Mouse (Mus musculus): Measurements from ENCODE around the gene Cbl. TPM values are rescaled to one million over a fixed set of nuclear protein-coding genes. Genes with fewer than 3 reads are reported as not detected.
A peak's percentile ranks its signal among the peaks of the same experiment; 100 is the strongest.

Cbl gene
- polyA plus RNA-seq (2016; fragmentation: Nextera tagmentation; extraction: Ambion mirVana), result 18.3 and 20.0 TPM in 2 replicates

DNA sequence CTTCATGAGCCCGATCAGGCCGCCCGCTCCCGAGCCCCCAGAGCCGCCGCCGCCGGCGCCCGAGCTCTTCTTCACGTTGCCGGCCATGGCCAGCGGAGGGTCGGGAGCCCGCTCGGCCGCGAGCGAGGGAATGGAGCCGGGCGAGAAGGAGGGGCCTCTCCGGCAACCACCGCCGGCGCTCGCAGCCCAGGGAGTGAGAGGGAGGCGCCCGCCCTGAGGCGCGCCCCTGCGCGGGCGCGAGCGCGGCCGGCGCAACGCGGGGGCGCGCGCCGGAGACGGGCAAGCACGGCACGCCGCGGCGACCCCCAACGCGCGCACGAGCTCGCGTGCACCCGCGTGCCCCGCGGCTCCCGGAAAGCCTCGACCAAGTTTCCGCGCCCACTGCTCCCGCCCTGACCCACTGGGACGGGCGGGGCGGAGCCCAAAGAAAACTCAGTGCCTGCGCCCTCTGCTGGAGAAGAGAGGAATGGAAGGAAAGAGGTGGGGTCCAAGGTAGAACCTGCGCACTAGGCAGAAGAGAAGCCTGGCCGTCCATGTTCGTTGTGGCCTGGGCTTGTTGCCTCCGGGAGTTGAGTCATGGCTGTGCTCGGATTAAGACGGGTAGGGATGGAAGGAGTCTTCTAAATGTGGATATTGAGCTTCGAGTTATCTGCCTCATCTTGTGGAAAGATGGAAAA, at the start of gene Cbl:
Gene Cbl, minus strand, starts transcription at position 248 of the 677 bp plus-strand sequence.
- Histone ChIP-seq H3K4me2 (peak within 1 kb of the TSS; percentile 82), H3K9ac (peak within 1 kb of the TSS; percentile 94), H3K4me1 (replicated peaks) (peaks cover 17% of the 10 kb centered on the region), H3K4me3 (peak within 1 kb of the TSS; percentile 96), H3K36me3 (no peaks in the 10 kb centered on the region), H3K27ac (ENCODE audit: poor library complexity, severe bottlenecking) (peak within 1 kb of the TSS; percentile 92), H3K9me3 (replicated peaks) (no peaks in the 10 kb centered on the region), H3K27me3 (replicated peaks) (no peaks in the 10 kb centered on the region)
- WGBS, result under 1% methylated on average over 73 of the region's 76 CpGs
- ATAC-seq (ENCODE audit: insufficient number of reproducible peaks, low FRiP score), result peak; percentile 94

DNA sequence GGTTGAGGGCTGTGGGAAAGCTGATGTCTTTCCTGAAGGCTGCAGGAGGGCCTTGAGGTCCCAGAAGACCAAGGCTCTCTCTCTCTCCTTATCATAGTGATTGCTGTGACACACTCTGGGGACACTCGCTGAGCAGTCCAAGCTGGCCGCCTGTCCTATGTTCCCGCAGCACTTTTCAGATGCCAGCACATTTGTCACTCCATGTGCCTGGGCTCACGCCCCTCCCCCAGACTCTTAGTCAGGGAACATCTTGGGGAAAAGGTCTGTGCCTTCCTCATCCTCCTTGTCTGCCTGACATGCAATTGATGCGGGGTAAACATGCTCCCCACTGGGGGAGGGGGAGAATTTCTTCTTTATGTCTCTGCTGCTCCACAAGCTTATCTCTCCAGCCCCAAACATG, 49.3 kb upstream of the Cbl start:
- Histone ChIP-seq H3K9me3 (replicated peaks) (no peaks in the 10 kb centered on the region), H3K4me3 (no peak overlapping the region), H3K27me3 (replicated peaks) (peaks cover 21% of the 10 kb centered on the region), H3K36me3 (no peaks in the 10 kb centered on the region), H3K9ac (no peak overlapping the region), H3K4me1 (replicated peaks) (peaks cover 13% of the 10 kb centered on the region), H3K27ac (ENCODE audit: poor library complexity, severe bottlenecking) (no peak overlapping the region), H3K4me2 (no peak overlapping the region)
- ATAC-seq (ENCODE audit: insufficient number of reproducible peaks, low FRiP score), result no peak
- WGBS, result 43% methylated on average over 5 of the region's 5 CpGs

DNA sequence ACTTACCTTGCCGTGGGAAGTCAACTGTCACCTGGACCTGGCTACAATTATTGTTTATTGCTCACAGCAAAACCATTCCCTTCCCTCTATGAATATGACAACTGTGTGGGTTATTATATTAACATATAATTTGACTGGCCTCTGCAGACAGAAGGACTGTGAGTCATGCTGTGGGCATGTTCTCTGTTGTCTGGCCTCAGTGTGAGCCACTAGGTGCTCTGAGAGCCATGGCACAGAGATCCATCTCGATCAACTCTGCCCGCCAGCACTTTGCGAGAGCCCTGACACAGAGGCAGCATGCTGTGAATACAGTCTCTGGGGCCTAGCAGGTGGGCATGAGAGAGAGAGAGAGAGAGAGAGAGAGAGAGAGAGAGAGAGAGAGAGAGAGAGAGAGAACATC, 36.1 kb upstream of the Cbl start:
- no peak for ATAC-seq (ENCODE audit: insufficient number of reproducible peaks, low FRiP score)

DNA sequence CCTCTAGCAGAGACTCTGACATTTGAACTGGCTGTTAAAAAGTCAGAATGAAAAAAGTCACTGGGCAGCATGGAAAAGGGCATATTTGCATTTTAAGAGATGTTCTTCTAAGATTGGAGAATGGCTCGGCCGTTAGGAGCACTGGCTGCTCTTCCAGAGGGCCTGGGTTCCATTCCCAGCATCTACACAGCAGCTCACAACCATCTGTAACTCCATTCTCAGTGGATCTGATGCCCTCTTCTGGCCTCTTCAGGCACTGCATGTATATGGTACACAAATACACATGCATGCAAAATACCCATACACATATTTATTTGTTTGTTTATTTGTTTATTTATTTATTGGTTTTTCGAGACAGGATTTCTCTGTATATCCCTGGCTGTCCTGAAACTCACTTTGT, 35.2 kb upstream of the Cbl start:
- no peaks in the 10 kb centered on the region for H3K36me3 ChIP-seq
- peaks cover 16% of the 10 kb centered on the region for H3K4me1 ChIP-seq (replicated peaks)
- H3K27ac ChIP-seq (ENCODE audit: poor library complexity, severe bottlenecking), result no peak overlapping the region
- H3K9ac ChIP-seq, result no peak overlapping the region
- WGBS, result 77% methylated on average over 3 of the region's 3 CpGs
- no peak for ATAC-seq (ENCODE audit: insufficient number of reproducible peaks, low FRiP score)
- no peak overlapping the region for H3K4me2 ChIP-seq
- no peak overlapping the region for H3K4me3 ChIP-seq
- peaks cover 7% of the 10 kb centered on the region for H3K27me3 ChIP-seq (replicated peaks)
- 0 out of 2 replicates have a peak, but pooled peaks cover 6% of the 10 kb centered on the region for H3K9me3 ChIP-seq (replicated peaks)

More for the DNA sequence above, 36.1 kb upstream of the Cbl start:
- Histone ChIP-seq H3K27ac (ENCODE audit: poor library complexity, severe bottlenecking) (no peak overlapping the region), H3K4me1 (replicated peaks) (peaks cover 16% of the 10 kb centered on the region), H3K4me3 (no peak overlapping the region), H3K4me2 (no peak overlapping the region), H3K36me3 (no peaks in the 10 kb centered on the region), H3K9ac (no peak overlapping the region), H3K27me3 (replicated peaks) (peaks cover 8% of the 10 kb centered on the region), H3K9me3 (replicated peaks) (0 out of 2 replicates have a peak, but pooled peaks cover 6% of the 10 kb centered on the region)
- 80% methylated on average over 4 of the region's 4 CpGs for WGBS

DNA sequence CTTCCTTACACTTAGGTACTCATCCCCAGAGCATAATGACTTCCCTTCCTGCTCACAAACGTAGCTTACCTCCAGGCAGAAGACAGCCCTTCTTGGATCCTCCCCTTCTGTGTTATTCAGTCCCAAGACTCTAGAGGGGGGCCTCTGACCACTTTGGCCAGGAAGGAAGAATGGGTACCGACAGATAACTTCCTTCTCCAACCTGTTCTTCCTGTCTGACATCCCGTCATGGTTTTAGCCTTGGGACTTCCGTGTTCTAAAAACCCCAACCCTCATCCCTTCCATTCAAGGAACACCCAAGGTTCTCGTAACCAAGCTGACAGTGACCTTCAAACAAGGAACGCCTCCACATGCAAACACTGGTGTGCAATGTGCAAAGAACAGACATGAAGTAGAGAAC, 34.6 kb upstream of the Cbl start, which contains the start of gene Nlrx1:
Gene Nlrx1, minus strand, starts transcription at position 168 of the 400 bp plus-strand sequence.
- peak within 1 kb of the TSS; percentile 89 for H3K27ac ChIP-seq (ENCODE audit: poor library complexity, severe bottlenecking)
- peak within 1 kb of the TSS; percentile 91 for H3K9ac ChIP-seq
- H3K4me2 ChIP-seq, result peak within 1 kb of the TSS; percentile 88
- H3K4me3 ChIP-seq, result peak within 1 kb of the TSS; percentile 58
- H3K27me3 ChIP-seq (replicated peaks), result peaks cover 10% of the 10 kb centered on the region
- ATAC-seq (ENCODE audit: insufficient number of reproducible peaks, low FRiP score), result 0 out of 2 replicates have a peak, but pooled peaks have one; percentile 39
- H3K4me1 ChIP-seq (replicated peaks), result peaks cover 16% of the 10 kb centered on the region
- 0 out of 2 replicates have a peak, but pooled peaks cover 6% of the 10 kb centered on the region for H3K9me3 ChIP-seq (replicated peaks)
- WGBS, result 71% methylated on average over 6 of the region's 6 CpGs
- H3K36me3 ChIP-seq, result peaks cover 5% of the 10 kb centered on the region; the same call in 1 of the 2 replicates

DNA sequence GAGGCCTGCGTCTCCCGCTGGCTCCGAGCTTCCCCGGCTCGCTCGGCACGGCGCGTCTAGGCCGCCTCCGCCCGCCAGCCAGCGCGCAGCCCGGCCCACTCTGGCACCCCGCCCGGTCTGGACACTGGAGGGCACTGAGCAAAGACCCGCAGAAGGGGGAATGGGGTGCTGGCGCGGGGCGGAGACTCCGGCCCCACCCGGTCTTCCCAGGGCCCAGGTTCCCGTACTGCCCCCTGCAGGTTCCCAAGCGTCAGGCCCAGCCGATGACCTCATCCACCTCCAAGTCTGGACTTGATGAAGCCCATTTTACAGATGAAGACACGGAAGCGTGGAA, 34.1 kb upstream of the Cbl start:
- peaks cover 16% of the 10 kb centered on the region for H3K4me1 ChIP-seq (replicated peaks)
- H3K36me3 ChIP-seq, result peaks cover 7% of the 10 kb centered on the region; the same call in 1 of the 2 replicates
- H3K4me3 ChIP-seq, result peak overlapping the region; percentile 58
- peak overlapping the region; percentile 91 for H3K9ac ChIP-seq
- ATAC-seq (ENCODE audit: insufficient number of reproducible peaks, low FRiP score), result peak; percentile 91
- H3K27me3 ChIP-seq (replicated peaks), result peaks cover 8% of the 10 kb centered on the region; the same call in 1 of the 2 replicates
- WGBS, result 5% methylated on average over 25 of the region's 28 CpGs
- H3K9me3 ChIP-seq (replicated peaks), result 0 out of 2 replicates have a peak, but pooled peaks cover 6% of the 10 kb centered on the region
- peak overlapping the region; percentile 88 for H3K4me2 ChIP-seq
- H3K27ac ChIP-seq (ENCODE audit: poor library complexity, severe bottlenecking), result peak overlapping the region; percentile 89

DNA sequence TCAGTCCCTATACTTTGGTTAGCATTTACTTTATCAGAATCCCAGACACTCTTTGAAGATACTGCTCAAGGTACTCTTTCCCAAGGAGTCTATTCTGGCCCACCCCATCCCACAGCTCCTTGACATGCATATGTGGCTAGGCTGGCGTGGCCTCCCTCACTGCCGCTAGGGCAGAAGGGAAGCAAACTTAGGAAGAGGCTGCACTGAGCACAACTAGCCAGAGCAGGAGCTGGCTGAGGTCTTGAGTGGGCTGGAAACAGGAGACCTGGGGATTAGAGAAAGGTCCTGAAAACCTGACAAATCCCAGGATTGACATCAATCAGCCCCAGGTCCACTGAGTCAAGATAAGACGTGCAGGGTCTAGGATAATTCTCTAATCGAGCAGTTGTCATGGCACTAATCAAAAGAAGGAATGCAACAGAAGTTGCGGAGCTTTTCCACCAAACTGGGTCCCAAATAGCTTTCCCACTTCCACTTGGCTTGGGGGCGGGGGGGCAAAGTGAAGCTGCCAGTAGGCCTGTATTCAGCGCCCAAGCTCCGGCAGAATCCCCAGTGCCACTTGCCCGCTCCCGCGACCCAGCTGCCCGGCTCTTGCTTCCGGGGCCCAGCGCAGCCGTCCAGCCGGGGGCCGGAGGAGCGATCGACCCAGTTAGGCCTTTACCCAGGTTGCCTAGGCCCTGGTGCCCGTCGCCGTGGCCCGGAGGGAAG, 33.6 kb upstream of the Cbl start:
- Histone ChIP-seq H3K9ac (peak overlapping the region; percentile 91), H3K4me3 (peak overlapping the region; percentile 58), H3K4me2 (peak overlapping the region; percentile 88), H3K27ac (ENCODE audit: poor library complexity, severe bottlenecking) (peak overlapping the region; percentile 89), H3K27me3 (replicated peaks) (peaks cover 8% of the 10 kb centered on the region; the same call in 1 of the 2 replicates), H3K36me3 (peaks cover 11% of the 10 kb centered on the region; the same call in 1 of the 2 replicates), H3K4me1 (replicated peaks) (peaks cover 16% of the 10 kb centered on the region), H3K9me3 (replicated peaks) (0 out of 2 replicates have a peak, but pooled peaks cover 6% of the 10 kb centered on the region)
- peak; percentile 13; the same call in 1 of the 2 replicates for ATAC-seq (ENCODE audit: insufficient number of reproducible peaks, low FRiP score)
- WGBS, result 4% methylated on average over 23 of the region's 23 CpGs

DNA sequence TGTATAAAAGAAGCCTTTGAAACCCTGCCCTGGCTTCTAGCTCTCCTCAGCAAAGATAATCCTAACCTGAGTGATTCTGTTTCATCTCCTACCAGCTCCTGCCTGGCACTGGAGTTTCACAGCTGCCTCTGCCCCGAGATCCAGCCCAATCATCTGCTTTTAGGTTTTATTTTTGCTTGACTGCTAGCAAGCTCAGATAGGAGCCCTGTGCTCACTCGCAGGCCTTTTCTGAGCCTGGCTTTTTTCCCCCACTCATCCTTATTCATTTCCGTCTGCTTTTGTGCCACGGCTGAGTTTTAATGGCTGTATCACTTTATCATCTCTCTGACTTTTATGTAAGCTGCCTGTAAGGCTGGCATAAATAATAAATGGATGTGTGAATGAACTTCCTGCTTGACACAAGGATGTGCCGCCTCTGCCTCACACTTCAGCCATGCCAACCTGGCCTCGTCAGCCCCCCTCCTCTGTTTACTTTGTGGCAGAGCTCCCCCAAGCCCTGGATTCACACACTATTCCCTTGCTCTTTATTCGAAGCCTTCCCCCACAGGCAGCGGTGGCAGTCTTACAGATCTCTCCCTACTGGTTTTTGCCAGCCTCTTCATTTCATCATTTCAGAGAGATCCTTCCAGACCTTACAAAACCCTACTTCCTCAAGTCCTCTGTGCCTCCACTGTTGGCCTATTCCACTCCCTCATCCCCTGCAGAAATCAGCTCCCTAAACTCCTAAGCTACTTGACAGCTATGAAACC, 32.8 kb upstream of the Cbl start:
- H3K27ac ChIP-seq (ENCODE audit: poor library complexity, severe bottlenecking), result peak overlapping the region; percentile 89
- 0 out of 2 replicates have a peak, but pooled peaks cover 6% of the 10 kb centered on the region for H3K9me3 ChIP-seq (replicated peaks)
- peaks cover 16% of the 10 kb centered on the region for H3K4me1 ChIP-seq (replicated peaks)
- H3K4me3 ChIP-seq, result no peak overlapping the region
- peak overlapping the region; percentile 88; the same call in 1 of the 2 replicates for H3K4me2 ChIP-seq
- H3K36me3 ChIP-seq, result peaks cover 11% of the 10 kb centered on the region; the same call in 1 of the 2 replicates
- no peak for ATAC-seq (ENCODE audit: insufficient number of reproducible peaks, low FRiP score)
- H3K27me3 ChIP-seq (replicated peaks), result peaks cover 8% of the 10 kb centered on the region; the same call in 1 of the 2 replicates
- WGBS, result 57% methylated on average over 8 of the region's 8 CpGs
- H3K9ac ChIP-seq, result peak overlapping the region; percentile 91; the same call in 1 of the 2 replicates

DNA sequence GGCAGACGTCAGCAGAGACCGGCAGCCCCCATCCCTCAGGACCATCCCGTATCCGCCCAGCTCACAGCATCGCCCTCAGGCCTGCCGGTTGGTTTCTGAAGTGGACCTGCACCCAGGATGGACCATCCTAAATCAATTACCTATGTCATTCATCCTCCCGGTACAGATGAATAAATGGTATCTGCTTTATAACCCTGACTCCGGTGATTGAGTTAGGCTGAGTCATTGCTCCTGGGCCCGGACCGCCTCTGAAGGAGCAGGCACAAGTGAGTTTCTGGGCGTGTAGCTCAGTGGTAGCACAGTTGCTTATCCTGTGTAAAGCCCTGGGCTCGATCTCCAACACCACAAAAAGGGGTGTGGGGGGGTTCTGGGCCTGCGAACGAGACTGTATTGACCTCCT, 27.5 kb upstream of the Cbl start:
- no peak for ATAC-seq (ENCODE audit: insufficient number of reproducible peaks, low FRiP score)
- no peak overlapping the region for H3K4me2 ChIP-seq
- H3K4me3 ChIP-seq, result no peak overlapping the region
- no peak overlapping the region for H3K27ac ChIP-seq (ENCODE audit: poor library complexity, severe bottlenecking)
- H3K27me3 ChIP-seq (replicated peaks), result peaks cover 8% of the 10 kb centered on the region; the same call in 1 of the 2 replicates
- H3K9ac ChIP-seq, result no peak overlapping the region
- 0 out of 2 replicates have a peak, but pooled peaks cover under 1% of the 10 kb centered on the region for H3K4me1 ChIP-seq (replicated peaks)
- 82% methylated on average over 14 of the region's 14 CpGs for WGBS
- peaks cover 14% of the 10 kb centered on the region; the same call in 1 of the 2 replicates for H3K36me3 ChIP-seq
- H3K9me3 ChIP-seq (replicated peaks), result no peaks in the 10 kb centered on the region

DNA sequence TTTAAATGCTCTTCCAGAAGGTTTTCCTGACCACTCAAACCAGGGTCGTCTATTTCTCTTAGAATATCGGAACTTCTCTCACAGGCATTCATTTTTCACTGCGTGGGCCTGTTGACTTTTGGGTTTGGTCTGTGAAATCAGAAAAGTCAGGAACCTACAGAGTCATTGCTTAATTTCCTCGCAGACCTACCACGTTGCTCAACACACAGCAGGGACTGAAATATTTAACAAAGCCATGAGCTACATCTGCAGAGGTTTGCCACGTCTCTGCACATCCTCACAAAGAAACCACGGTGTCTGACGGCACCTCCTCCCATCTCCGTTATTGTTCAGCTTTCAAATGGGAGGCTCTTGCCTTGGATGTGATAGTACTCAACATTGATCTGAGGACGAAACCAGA, 25.2 kb upstream of the Cbl start:
- Histone ChIP-seq H3K36me3 (peaks cover 15% of the 10 kb centered on the region; the same call in 1 of the 2 replicates), H3K4me3 (no peak overlapping the region), H3K4me2 (no peak overlapping the region), H3K9me3 (replicated peaks) (no peaks in the 10 kb centered on the region), H3K9ac (no peak overlapping the region), H3K27ac (ENCODE audit: poor library complexity, severe bottlenecking) (no peak overlapping the region), H3K27me3 (replicated peaks) (peaks cover 6% of the 10 kb centered on the region; the same call in 1 of the 2 replicates), H3K4me1 (replicated peaks) (peaks cover 20% of the 10 kb centered on the region)
- no peak for ATAC-seq (ENCODE audit: insufficient number of reproducible peaks, low FRiP score)
- 83% methylated on average over 10 of the region's 10 CpGs for WGBS
